Mouse (Mus musculus) liver (tissue): ENCODE results near the gene Gcdh.
A peak's percentile ranks its signal among the peaks of the same experiment; 100 is the strongest.

ENCODE experiments used
- DNase-seq: peaks from one replicate; pipeline ENCODE4 v3.0.0-alpha.2; 2020; ENCODE audit warnings: mixed read lengths

The Gcdh gene

DNA sequence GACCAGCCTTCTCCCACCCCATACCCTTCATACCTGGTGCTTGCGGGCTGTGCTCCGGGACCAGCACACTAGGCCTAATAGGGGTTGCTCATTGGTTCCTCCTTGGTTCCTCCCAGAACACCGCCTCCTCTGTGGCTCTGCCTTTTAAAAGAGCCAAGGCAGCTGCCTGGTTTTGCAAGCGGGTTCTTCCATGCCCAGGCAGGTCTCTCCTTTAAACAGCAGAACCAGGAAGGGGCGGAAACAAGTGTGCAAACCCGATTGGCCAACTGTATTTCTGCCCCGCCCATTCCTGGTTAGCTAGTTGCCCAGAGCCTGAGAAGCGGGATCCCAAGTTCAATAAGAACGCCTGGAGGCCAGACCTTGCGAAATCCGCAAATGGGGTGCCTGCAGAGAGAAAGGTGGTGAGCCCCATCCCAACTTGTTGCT lies at the start of gene Gcdh:
Gene Gcdh, minus strand, starts transcription at position 213 of the 426 bp plus-strand sequence.
- DNase-seq: peak; percentile 95

DNA sequence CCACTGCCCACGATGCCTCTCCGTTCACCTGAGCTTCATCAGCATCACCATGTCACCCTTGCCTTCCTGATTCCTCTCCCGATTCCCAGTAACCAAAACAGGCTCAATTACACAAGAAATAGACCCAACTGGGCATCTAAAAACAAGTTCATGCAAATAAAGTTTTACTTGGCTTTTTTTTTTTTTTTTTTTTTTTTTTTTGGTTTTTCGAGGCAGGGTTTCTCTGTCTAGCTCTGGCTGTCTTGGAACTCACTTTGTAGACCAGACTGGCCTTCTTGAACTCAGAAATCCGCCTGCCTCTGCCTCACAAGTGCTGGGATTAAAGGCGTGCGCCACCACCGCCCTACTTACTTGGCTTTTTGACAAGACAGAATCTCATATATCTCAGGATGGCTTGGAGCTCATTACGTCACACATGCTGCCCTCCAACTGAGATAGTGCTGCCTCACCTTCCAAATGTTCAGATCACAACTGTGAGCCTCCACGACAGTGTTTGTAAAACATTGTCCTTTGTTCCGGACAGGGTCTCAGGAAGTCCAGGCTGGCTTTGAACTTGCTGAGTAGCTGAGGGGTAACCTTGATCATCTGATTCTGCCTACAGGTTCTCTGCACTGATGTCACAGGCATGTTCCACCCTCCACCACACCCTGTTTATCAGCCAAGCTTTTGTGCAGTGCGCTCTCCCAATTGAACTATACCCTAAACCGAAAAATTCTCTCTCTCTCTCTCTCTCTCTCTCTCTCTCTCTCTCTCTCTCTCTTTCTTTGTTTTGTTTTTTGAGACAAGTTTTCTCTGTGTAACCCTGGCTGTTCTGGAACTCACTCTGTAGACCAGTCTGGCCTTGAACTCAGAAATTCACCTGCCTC lies 44.1 kb upstream of the Gcdh start:
- DNase-seq: no peak

DNA sequence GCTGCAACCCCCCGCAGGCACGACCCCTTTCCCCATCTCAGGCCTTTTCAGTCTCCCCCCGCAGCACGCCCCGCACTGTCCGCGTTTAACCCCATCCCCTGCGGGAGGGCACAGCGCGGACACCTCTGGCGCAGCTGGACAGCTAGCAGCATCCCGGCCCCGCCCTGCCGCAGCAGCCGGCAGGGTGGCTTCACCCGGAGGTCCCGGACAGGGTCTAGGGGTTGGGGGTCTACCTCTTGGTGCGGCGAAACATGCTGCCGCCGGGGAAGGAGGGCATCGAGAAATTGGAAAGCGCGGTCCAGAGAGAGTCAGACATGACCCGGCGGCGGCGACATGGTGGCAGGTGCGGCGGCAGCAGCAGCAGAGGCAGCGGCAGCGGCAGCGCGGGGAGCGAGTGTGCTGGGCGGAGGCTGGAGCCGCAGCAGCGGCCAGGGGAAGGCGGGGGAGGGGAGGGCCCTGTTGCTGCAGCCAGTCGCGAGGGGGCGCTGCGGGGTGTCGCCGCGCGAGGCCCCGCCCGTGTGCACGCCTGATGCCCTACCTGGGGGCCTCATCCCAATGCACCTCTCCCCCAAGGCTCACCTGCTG lies 43.3 kb upstream of the Gcdh start, which contains the start of gene Mast1:
Gene Mast1, minus strand, starts transcription at position 398 of the 585 bp plus-strand sequence.
- peak; percentile 78 for DNase-seq

DNA sequence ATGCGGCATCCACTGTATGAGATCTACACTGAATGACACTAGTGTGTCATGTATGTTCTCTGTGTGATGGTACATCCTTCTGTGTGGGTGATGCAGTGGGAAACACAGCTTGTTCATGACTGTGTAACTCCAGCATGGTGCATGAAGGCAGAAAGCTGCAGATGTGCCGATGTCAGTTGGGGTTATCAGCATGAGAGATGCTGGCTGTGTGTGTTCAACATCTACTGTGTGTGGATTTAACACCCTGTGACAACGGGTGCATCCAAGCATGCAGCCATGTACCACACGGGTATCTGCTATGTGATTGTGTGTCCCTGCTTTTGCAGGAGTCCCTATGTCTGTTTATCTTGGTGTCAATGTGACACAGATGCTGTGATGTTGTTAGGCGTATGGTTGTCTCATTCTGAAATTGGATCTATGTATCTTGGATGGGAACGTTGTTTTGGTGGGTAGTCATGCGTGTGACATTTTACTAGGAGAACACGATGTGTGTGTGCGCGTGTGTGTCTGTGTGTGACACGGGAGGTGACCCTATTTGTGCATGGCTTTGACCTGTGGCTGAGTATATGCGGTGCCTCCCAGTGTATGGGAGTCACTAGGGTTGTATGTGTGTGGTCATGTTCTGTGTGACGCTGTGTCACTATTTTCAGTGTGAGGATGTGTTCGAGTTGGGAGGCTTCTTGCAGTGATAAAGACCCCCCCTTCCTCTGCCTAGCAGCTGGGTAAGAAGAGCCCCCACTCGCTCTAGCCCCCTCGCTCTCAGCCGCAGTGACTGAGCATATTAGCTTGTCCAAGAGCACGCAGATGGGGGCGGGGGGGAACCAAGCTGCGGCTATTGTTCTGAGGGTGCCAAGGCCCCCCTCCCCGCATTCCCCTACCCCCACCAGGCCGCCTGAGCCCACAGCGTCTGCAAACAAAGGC lies 42.6 kb upstream of the Gcdh start:
- no peak for DNase-seq

DNA sequence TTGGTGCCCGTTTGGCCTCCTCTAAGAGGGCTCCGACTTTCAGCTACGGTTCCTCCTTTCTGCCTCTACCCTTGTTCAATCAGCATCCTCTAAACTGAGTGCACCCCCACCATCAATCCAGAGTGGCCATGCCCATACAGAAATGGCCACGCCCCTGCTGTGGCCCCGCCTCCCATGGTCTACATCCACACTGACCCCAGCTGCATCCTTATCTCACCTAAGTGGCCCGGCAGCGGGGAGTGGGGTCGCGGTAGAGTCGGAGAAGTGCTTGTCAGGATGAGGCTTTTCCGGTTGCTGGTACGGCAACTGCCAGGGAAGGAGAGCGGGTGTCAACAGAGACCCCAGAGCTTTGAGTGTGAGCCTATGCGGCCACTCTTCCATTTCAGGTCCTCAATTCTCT lies 41.8 kb upstream of the Gcdh start:
- no peak for DNase-seq

DNA sequence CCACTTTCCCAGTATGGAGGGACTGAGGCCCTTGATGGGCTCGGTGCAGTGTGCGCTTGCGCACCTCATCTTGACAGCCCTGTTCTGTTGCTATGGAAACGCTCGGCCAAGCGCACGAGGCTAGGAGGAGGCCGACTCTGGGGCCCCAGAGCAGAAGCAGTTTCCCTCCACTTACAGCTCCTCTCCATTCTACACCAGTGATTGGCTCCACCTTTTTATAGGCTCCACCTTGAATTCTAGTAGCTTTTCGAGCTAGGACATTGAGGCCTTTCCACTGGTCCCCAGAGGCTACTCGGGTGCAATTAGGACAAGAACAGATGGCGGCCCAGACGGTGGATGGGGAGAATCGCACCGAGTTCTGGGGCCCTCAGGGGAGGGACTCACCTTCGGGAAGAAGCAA lies 41.1 kb upstream of the Gcdh start:
- DNase-seq: no peak

DNA sequence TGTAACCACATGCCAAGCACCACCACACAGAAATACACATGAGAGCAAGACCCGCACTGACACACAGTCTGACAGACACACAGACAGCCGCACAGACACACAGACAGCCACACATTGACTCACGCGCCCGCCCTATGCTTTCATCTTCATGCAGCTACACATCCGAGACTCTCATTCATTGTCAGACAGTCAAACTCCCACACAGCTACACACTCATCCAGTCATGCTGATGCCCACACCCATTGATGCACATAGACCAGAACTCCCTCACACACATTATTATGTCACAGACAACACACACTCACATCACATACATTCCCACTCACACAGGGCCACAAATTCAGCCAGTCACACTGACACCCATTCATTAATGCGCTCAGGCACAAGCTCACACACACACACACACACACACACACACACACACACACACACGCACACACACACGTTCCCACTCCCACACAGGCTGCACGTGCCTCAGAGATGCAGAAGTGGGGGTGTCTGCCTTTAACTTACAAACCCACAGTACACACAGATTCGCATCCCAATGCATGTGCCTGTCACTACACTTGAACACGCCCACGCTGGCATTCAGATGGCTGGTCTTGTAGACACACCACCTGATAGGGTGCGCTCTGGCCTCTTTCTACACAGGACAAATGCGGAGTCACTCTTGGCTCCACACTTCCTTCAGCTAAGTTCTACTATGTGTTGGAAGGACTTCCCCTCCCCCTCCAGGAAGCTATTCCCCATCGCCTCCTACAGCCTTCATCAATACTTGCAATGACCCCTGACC lies 40.2 kb upstream of the Gcdh start:
- DNase-seq: no peak

DNA sequence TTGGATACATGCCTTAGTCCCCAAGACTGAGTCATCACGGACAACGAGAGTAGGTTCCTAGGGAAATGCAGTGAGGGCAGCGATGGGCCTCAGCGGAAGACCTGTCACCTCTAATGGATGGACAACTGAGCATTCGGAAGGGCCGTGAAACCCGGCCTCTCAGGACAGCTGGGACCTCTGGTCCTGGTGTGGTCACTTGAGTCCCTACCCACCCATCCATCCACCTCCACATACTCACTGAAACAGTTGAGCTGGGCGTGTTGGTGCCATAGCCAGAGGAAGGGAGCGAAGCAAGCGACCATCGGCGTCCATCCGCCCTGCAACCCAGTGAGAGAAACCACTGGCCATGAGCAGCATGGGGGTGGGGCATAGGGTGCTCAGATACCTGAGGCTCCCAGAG lies 36.9 kb upstream of the Gcdh start:
- DNase-seq: no peak

DNA sequence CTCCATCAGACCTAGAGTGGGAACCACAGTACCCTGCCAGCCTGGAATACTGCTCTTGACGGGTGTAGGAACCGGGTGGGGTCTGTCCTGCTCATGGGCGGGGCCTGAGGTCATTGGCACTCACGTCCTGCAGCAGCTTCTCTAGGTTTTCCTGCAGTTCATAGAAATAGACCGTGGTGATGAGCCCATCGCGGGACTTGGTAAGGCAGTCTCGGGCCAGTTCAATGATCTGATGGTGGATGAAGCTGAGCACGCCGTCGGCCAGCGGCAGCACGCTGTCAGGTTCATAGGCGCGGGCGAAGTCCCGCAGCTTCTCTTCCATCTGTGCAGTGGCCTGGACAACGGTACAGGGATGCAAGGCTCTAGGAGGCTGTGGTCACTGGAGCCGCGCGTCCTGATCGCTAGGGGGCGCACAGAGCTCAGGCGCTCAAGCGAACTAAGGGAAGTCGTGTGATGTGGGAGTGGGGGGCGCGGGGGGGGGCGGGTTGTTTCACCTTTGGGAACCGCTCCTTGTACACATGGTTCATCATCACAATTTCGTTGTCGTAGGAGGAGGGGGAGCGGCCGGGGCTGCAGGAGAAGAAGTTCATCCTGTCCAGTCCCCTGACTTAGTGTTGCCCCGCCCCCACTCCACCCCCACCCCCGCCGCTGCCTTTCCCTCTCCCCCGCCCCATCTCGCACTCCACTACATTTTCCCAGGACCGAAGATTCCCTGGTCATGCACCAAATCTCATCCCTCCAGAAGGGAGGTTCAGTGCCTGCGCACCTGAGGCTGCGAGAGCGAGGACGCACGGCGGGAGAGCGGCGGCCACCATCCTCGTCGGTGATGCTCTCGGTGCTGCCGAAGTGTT lies 35.0 kb upstream of the Gcdh start:
- DNase-seq: peak; percentile 79

DNA sequence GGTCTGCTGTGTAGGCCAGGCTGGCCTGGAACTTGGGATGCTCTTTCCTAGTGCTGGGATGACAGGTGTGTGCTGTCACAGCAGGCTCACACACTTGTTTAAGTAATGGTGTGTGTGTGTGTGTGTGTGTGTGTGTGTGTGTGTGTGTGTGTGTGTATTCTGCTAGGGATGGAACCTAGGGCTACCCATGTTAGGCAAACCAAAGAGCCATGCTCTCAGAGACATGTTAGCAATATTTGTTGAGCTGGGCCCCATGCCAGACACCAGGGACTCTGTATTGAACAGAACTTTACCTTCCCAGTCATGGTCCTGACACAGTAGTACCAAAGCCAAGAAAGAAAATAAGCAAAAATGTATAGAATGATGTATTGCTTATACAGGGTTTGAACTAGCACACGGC lies 33.8 kb upstream of the Gcdh start:
- DNase-seq: no peak

DNA sequence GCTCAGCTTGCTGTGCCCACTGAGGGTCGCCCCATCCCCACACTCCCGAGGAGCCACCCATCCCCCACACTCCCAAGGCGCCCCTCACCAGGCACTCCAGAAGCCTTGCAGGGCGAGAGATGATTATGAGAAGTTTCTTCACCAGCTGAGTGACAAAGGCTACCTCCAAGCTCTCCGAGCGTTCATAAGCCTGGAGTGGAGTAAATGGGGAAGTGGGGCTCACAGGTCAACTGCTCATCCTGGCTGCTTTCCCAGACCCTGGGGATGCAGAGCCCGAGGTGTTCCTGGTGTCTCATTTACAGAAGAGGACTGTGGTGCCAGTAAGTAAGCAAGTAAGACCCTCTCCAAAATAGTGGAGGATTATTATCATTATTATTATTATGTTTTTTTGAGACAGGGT lies 31.8 kb upstream of the Gcdh start:
- no peak for DNase-seq

DNA sequence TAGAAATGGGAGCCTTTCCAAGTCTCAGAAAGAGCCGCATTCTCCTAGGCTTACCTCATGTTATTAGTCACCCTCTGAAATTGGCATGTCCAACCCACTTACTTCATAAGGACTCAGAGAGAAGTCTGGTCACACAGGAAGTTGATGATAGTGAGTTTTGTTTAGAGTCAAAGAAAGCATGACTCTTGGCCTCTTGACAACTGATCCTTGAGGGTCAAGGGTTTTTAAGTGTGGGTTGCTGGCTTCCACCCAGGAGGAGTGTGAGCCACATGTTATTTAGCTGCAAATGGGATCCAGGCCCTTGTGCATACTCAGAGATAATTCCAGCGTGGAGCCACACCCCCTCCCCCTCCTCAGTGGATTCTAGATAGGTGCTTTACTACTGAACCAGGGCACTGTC lies 27.9 kb upstream of the Gcdh start:
- DNase-seq: no peak

DNA sequence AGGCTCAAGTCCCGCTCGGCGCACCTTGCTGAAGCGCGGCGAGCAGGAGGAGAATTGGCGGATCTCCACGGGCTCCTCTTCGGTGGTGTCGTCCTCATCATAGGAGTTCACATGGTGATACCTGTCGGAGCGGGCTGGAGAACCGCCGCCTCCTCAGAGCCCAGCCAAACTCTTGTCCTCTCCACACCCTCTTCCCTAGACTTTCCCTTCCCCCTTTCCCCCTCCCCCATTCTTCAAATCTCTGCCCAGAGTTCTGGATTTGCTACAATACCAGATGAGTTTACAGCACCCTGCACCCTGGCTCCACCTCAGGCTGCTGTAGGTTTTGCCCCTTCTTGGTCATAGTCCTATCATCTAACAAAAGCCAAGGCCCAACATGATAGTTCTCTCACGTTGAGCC lies 24.9 kb upstream of the Gcdh start:
- DNase-seq: no peak

DNA sequence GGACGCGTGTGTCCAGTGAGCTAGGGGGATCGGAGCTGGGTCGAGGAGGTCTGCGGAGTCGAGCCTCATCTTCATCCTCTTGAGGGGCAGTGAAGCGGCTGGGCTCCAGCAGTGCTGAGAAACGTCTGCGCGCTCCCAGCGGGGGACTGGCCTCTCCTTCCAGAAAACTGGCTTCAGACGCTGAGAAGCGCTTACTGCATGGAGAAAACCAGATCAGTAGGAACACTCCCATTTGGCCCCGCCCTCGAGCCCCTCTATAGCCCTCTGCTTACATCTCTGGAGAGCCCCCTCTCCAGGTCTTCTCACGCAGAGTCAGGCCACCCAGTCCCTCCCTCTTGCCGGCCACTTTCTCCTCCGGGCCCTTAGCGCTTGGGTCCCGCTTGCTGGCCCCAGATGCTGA lies 24.1 kb upstream of the Gcdh start:
- no peak for DNase-seq

DNA sequence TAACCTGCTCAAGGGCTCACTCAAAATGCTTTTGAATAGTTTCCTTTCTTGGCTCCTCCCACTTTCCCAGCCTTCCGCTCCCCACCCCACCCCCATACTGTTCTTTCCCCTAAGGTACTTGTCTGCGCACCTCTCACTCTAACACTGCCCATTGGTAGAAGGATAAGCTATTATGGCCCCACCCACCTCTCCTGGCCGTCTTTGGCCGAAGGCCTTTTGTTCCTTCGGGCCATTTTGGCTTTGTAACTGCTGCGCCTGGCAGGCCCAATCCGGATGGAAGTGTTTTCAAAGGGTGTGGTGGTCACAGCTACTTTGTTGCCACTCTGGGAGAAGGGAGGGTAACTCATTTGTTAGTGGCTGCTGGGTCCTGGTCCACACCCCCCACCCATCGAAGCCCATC lies 21.5 kb upstream of the Gcdh start:
- no peak for DNase-seq

DNA sequence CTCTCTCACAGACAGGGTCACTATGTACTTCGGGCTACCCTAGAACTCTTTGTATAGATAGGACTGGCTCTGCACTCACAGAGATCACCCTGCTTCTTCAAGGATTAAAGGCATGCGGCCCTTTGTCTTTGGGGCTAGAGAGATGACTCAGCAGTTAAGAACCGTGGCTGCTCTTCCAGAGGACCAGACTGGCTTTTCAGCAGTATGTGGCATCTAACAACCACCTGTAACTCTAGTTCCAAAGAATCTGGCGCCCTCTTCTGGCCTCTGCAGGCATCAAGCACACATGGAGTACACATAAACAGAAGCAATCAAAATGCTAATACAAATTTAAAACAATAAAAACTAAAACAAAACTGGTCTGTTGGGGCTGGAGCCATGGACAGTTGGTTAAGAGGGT lies 20.2 kb upstream of the Gcdh start:
- DNase-seq: peak; percentile 80

DNA sequence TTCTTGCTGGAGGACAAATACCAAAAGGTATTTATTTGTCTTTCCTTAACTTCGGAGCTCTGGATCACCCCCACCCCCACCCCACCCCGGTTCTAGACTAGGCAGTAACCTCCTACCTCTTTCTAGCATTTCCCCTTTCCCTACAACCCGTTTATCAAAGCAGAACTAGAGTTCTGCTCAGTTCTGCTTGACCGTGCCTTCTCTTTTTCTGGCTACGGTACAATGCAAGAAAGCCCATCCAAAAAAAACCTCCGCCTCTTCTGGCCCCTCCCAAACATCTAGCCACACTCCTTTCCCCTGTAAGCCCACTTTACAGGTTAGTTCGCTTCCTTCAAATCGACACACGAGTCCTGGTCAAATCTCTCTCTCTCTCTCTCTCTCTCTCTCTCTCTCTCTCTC lies 19.8 kb upstream of the Gcdh start:
- no peak for DNase-seq

DNA sequence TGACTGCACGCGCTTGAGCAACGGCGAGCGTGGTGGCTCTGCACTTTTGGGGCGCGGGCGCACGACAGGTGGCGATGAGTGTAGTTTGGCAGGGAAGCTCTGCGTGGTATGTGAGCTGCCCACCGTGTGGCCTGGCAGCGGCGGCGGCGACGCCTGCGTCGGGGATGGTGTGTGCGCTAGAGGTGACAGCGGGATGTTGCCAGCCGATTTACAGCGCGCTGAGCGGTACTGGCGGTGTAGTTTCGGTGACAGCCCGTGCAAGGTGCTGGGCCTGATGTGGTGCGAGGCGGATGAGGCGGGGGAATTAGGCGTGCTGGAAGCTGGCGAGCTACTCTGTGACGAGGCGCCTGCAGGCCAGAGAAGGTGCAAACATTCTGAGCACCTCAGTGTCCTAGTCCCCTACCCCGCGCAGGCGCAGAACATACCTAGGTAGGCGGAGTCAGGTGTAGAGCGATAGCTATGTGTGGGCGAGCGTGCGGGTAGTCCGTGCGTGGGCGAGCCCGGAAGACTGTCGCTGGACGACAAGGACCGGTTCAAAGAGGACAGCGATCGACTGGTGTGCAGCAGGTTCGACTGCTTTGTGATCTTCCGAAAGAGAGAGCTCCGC lies 19.3 kb upstream of the Gcdh start:
- DNase-seq: peak; percentile 91

DNA sequence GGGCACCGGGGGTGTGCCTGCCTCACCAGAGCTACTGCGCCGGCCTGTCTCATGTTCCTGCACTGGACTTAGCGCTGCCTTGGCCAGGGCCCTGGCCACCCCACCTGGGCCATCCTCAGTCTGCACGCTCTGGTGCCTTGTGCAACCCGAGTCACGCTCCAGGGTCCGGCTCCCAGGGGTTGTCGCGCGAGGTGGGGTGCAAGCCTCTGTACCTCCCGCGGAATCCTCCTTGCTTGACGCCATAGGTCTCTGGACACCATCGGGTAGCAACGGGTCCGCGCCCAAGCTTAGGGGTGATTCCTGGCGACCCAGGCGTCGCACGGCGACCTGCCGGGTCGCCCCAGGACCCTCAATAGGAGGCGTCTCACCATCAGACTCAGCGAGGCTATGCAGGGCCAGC lies 18.7 kb upstream of the Gcdh start:
- DNase-seq: no peak

DNA sequence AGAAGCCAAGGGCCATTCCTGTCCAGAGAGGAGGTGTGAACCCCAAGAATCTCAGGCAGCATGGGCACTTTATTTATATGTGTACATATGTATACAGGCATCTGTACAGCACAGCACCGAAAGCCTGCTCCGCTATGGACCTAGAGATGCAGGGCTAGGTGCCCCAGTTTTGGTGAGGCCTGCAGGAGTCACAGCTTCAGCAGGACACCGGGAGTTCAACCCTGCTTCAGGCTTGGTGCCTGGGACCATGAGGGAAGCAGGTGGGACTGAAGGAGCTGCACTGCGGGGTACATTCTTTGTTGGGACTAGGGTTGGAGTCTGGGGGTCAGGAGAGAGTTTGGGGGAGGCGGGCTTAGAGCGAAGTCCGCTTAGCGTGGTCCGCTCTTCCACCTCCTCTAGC lies 18.1 kb upstream of the Gcdh start:
- no peak for DNase-seq

DNA sequence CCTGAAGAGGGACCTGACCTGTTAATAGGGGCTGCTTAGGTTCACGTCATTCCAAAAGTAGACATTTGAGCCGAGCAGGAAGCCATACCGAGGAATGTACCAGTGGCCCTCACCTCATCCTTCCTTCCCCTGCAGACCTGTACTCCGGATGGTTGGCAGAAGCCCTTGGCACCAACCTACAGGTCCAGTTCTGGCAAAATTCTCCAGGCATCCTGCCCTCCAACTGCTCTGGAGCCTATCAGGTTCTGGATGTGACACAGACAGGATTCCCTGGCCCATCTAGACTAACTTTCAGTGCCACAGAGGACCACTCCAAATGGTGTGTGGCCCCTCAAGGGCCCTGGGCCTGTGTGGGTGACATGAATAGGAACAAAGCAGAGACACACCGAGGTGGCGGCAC lies 16.8 kb upstream of the Gcdh start:
- DNase-seq: no peak
